ENCODE assay signal across 10 mouse cellular contexts in the genomic region with DNA sequence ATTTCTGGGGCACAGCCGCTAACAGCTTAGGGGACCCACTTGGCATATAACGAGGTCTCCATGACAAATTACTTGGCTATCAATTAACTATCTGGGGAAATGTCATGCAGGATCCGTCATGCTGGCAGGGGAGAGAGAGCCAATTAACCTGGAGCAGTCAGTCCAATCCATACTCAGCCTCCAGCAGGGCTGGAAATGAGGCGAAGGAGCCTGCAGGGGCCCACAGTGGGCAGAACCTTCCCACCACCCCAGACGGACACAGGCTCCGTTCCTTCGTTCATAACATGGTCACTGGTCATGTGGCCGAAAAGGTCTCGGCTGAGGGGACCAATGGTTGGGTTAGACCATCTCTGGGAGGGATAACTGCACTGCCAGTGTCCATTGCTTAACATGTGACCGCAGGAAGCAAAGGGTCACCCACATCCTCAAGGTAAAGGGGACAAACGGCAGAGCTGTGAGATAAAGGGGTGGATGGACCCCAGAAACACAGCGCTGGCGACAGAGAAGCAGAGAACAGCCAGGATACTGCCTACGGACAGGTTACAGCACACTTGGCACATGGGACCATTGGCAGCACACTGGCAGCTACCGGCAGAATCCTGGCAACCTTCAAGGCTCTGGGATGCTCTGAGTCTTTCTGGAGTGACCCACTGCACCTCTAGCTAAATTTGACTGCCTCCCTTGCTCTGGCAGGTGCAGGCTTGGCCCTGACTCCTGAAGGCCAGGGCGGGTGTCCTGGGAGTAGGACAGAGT. TPM values are rescaled to one million over a fixed set of nuclear protein-coding genes. Genes with fewer than 3 reads are reported as not detected.
A peak's percentile ranks its signal among the peaks of the same experiment; 100 is the strongest.
DNase-seq lines count a peak whose midpoint lies in the region; ATAC-seq and TF ChIP-seq lines count a peak whose summit lies in the region.
"Had no signal": no experiment of that assay in that cellular context is flagged by ENCODE, and none has a peak within 500 bp of the region (broad histone marks: within the 10 kb centered on the region; RNA-seq: fewer than 3 reads in every experiment).

No protein-coding gene starts in this region.

- no peak for DNase-seq in layer of hippocampus, adult 2 months (ENCODE audit: low spot score in 2 of 2)
- no peak for DNase-seq in layer of hippocampus, postnatal 36 days
- DNase-seq in cerebellum, postnatal 10 days = peak; percentile 86 to 87
- DNase-seq in midbrain, embryonic 14.5 days = peak; percentile 46
- DNase-seq in adipocyte (ENCODE audit: low spot score) = no peak
- no peak for DNase-seq in lung, postnatal 25 days (ENCODE audit: low spot score)
- DNase-seq: kidney, adult 18-20 months; liver, embryonic 13.5 days had no signal

- H3K36me3 ChIP-seq in forebrain, embryonic 16.5 days (ENCODE audit: control insufficient read depth, insufficient read depth) = no peaks in the 10 kb centered on the region
- no peaks in the 10 kb centered on the region for H3K36me3 ChIP-seq in midbrain, embryonic 14.5 days (ENCODE audit: control insufficient read depth, insufficient read depth, low read length)
- H3K36me3 ChIP-seq: liver, embryonic 13.5 days had no signal

- H3K4me1 ChIP-seq in forebrain, embryonic 16.5 days (replicated peaks; ENCODE audit: control insufficient read depth, insufficient read depth, low read length) = peaks cover 45% of the 10 kb centered on the region
- peaks cover 32% of the 10 kb centered on the region for H3K4me1 ChIP-seq in midbrain, embryonic 14.5 days (ENCODE audit: control insufficient read depth, insufficient read depth, low read length)

- peak; percentile 32; the same call in 1 of the 2 replicates for ATAC-seq in forebrain, embryonic 16.5 days
- ATAC-seq in midbrain, embryonic 14.5 days (ENCODE audit: low FRiP score, low TSS enrichment) = no peak
- no peak for ATAC-seq in megakaryocyte, adult 5-6 weeks (ENCODE audit: poor library complexity, severe bottlenecking)

- TF ChIP-seq CTCF in layer of hippocampus, adult 2 months (conservative IDR thresholded peaks at IDR 0.05) = no peak

- H3K4me3 ChIP-seq in layer of hippocampus, adult 2 months = no peak overlapping the region
- no peak overlapping the region for H3K4me3 ChIP-seq in forebrain, embryonic 16.5 days (replicated peaks; ENCODE audit: low read length)
- H3K4me3 ChIP-seq in midbrain, embryonic 14.5 days (replicated peaks; ENCODE audit: low read depth, low read length) = peak overlapping the region; percentile 9; the same call in 1 of the 2 replicates
- H3K4me3 ChIP-seq: liver, embryonic 13.5 days had no signal

- WGBS in forebrain, embryonic 16.5 days = 24% methylated on average over 16 of the region's 16 CpGs
- 37% methylated on average over 16 of the region's 16 CpGs for WGBS in midbrain, embryonic 14.5 days

- no peaks in the 10 kb centered on the region for H3K9me3 ChIP-seq in forebrain, embryonic 16.5 days (ENCODE audit: control insufficient read depth, low read length)
- H3K9me3 ChIP-seq in midbrain, embryonic 14.5 days (ENCODE audit: control insufficient read depth, low read length) = no peaks in the 10 kb centered on the region
- H3K9me3 ChIP-seq: liver, embryonic 13.5 days had no signal

- no peak overlapping the region; the same call in none of the 2 replicates for H3K9ac ChIP-seq in forebrain, embryonic 16.5 days (replicated peaks; ENCODE audit: low read depth, low read length)
- peak overlapping the region; percentile 35; the same call in 1 of the 2 replicates for H3K9ac ChIP-seq in midbrain, embryonic 14.5 days (replicated peaks; ENCODE audit: low read length)
- H3K9ac ChIP-seq: liver, embryonic 13.5 days had no signal

- peak overlapping the region; percentile 96 for H3K27ac ChIP-seq in layer of hippocampus, adult 2 months
- H3K27ac ChIP-seq in forebrain, embryonic 16.5 days (ENCODE audit: low read length) = peak overlapping the region; percentile 62
- peak overlapping the region; percentile 87 for H3K27ac ChIP-seq in midbrain, embryonic 14.5 days (replicated peaks; ENCODE audit: low read depth, low read length)
- H3K27ac ChIP-seq: liver, embryonic 13.5 days had no signal

- H3K27me3 ChIP-seq in forebrain, embryonic 16.5 days (replicated peaks; ENCODE audit: control insufficient read depth, insufficient read depth, low read length) = no peaks in the 10 kb centered on the region
- H3K27me3 ChIP-seq in midbrain, embryonic 14.5 days (ENCODE audit: control insufficient read depth, insufficient read depth, low read length) = no peaks in the 10 kb centered on the region

- peak overlapping the region; percentile 35 for H3K4me2 ChIP-seq in forebrain, embryonic 16.5 days (ENCODE audit: low read length)
- H3K4me2 ChIP-seq in midbrain, embryonic 14.5 days (ENCODE audit: low read length) = peak overlapping the region; percentile 43

RNA-seq across cellular contexts. Expression of a gene that starts 23.1 kb away (rescaled TPM):
- 10 to 100 TPM; 35.8 to 35.9 TPM for total RNA-seq in layer of hippocampus, adult 2 months (2021)
- total RNA-seq in layer of hippocampus, postnatal 36 days (2021) = 10 to 100 TPM; 29.7 to 32.4 TPM
- polyA plus RNA-seq in forebrain, embryonic 16.5 days (2015; fragmentation: Nextera tagmentation; extraction: Ambion mirVana) = 16.2 and 21.0 TPM in 2 replicates
- 21.2 and 23.0 TPM in 2 replicates for polyA plus RNA-seq in midbrain, embryonic 14.5 days (2014; fragmentation: Nextera tagmentation; extraction: Ambion mirVana)
- 4.5 and 4.7 TPM in 2 replicates for total RNA-seq in megakaryocyte, adult 5-6 weeks (2015)
- 5.3 and 5.6 TPM in 2 replicates for total RNA-seq in megakaryocyte, adult 5-6 weeks (2017)

RNA-seq across cellular contexts. Expression of a gene that starts 33.3 kb away (rescaled TPM):
- 100 to 1,000 TPM; 475 to 499 TPM for total RNA-seq in layer of hippocampus, adult 2 months (2021)
- 100 to 1,000 TPM; 452 to 470 TPM for total RNA-seq in layer of hippocampus, postnatal 36 days (2021)
- 8.6 and 9.8 TPM in 2 replicates for polyA plus RNA-seq in forebrain, embryonic 16.5 days (2015; fragmentation: Nextera tagmentation; extraction: Ambion mirVana)
- polyA plus RNA-seq in midbrain, embryonic 14.5 days (2014; fragmentation: Nextera tagmentation; extraction: Ambion mirVana) = 10.1 and 11.3 TPM in 2 replicates
- not detected in 2 replicates for total RNA-seq in megakaryocyte, adult 5-6 weeks (2015)
- not detected in 2 replicates for total RNA-seq in megakaryocyte, adult 5-6 weeks (2017)

Comparison
In these comparisons a context has a peak if more than half of its experiments do, and no peak if none do; other contexts are left out.
1. DNase-seq: peak in cerebellum, postnatal 10 days (2 of 2) and midbrain, embryonic 14.5 days (single experiment); none in layer of hippocampus, adult 2 months (0 of 2), layer of hippocampus, postnatal 36 days (0 of 2), adipocyte (single experiment) and lung, postnatal 25 days (single experiment).
2. RNA of a gene that starts 23.1 kb away (total RNA-seq): 35.8 to 35.9 TPM in layer of hippocampus, adult 2 months and 29.7 to 32.4 TPM in layer of hippocampus, postnatal 36 days; 4.5 to 5.6 TPM in megakaryocyte, adult 5-6 weeks; every median in the first group is over 4 times any median in the second.
3. RNA of a gene that starts 33.3 kb away (total RNA-seq): 475 to 499 TPM in layer of hippocampus, adult 2 months and 452 to 470 TPM in layer of hippocampus, postnatal 36 days; not detected in megakaryocyte, adult 5-6 weeks; every median in the first group is over 100 times any median in the second.
4. Peak in every context shown above with its lines, with median percentiles within 50 percentile points of each other: H3K27ac ChIP-seq.